Mouse (Mus musculus): ENCODE results near the gene Mrps2.

DNA sequence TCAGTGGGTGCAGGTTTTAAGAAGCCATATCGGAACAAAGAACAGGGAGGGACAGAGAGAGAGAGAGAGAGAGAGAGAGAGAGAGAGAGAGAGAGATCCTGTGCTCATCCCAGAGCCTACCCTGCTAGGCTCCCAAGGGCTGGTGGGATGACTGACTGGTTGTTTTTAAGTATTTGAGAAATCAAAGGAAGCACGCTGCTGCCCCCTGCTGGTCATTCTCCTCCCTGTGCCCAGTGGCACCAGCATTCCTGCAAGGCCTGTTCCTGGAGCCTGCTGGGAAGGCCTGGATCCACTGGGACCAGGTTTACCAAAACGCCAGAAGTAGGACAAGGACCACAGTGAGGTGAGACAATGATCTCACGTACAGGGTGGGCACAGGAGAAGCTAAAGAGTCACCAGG, 48.0 kb upstream of the Mrps2 start:
- TF ChIP-seq POLR2A (IDR thresholded peaks at IDR 0.05; ENCODE audit: control insufficient read depth in 1 of 2, insufficient read depth in 1 of 2, low read depth in 1 of 2, low read length in 2 of 2, poor library complexity in 1 of 2): no peak
- TF ChIP-seq RCOR1 (IDR thresholded peaks at IDR 0.05; ENCODE audit: low read depth, low read length): no peak
- TF ChIP-seq CTCF (IDR thresholded peaks at IDR 0.05 in 2 of 3, conservative IDR thresholded peaks at IDR 0.05 in 1 of 3; ENCODE audit: control insufficient read depth in 1 of 3, insufficient read depth in 1 of 3, low read depth in 2 of 3, low read length in 3 of 3, poor library complexity in 1 of 3, severe bottlenecking in 1 of 3): peak; percentile 80 to 89 (median 82)
- TF ChIP-seq MXI1 (IDR thresholded peaks at IDR 0.05; ENCODE audit: low read depth, low read length): no peak
- no peak for TF ChIP-seq ZKSCAN1 (IDR thresholded peaks at IDR 0.05; ENCODE audit: low read depth, low read length)
- no peak for TF ChIP-seq JUND (IDR thresholded peaks at IDR 0.05; ENCODE audit: low read depth, low read length)
- no peak for TF ChIP-seq NELFE (IDR thresholded peaks at IDR 0.05; ENCODE audit: low read depth, low read length)
- peak; percentile 66 for TF ChIP-seq SMC3 (IDR thresholded peaks at IDR 0.05; ENCODE audit: low read depth, low read length)
- no peak for TF ChIP-seq MAX (IDR thresholded peaks at IDR 0.05; ENCODE audit: low read length)
- TF ChIP-seq E2F4 (IDR thresholded peaks at IDR 0.05; ENCODE audit: borderline replicate concordance, low read depth, low read length): no peak
- no peak for TF ChIP-seq GATA1 (IDR thresholded peaks at IDR 0.05; ENCODE audit: low read depth, low read length)
- TF ChIP-seq HCFC1 (IDR thresholded peaks at IDR 0.05; ENCODE audit: low read depth, low read length): no peak
- TF ChIP-seq GABPA (IDR thresholded peaks at IDR 0.05; ENCODE audit: low read depth, low read length): no peak
- no peak for TF ChIP-seq MYC (IDR thresholded peaks at IDR 0.05; ENCODE audit: low read depth, low read length)
